Mouse (Mus musculus): ENCODE data around the gene Sbno2. TPM values are rescaled to one million over a fixed set of nuclear protein-coding genes. Genes with fewer than 3 reads are reported as not detected.

Gene Sbno2
- total RNA-seq, 2 experiments from 2014 or later: 14.5 to 25.5 TPM

GRCm38 (mm10) chr10:80143664-80144063 lies 38.3 kb upstream of the Sbno2 start:
- no peak for DNase-seq (ENCODE audit: low spot score in 2 of 2)
- intact Hi-C loops (cut with DNase I): no loop called here

GRCm38 (mm10) chr10:80142530-80142925 lies 37.2 kb upstream of the Sbno2 start:
- intact Hi-C loops (cut with DNase I): loop anchor here (1.0 kb wide), 1 partner anchor 158 kb away; the partner anchor contains the start of gene Tmem259

DNA sequence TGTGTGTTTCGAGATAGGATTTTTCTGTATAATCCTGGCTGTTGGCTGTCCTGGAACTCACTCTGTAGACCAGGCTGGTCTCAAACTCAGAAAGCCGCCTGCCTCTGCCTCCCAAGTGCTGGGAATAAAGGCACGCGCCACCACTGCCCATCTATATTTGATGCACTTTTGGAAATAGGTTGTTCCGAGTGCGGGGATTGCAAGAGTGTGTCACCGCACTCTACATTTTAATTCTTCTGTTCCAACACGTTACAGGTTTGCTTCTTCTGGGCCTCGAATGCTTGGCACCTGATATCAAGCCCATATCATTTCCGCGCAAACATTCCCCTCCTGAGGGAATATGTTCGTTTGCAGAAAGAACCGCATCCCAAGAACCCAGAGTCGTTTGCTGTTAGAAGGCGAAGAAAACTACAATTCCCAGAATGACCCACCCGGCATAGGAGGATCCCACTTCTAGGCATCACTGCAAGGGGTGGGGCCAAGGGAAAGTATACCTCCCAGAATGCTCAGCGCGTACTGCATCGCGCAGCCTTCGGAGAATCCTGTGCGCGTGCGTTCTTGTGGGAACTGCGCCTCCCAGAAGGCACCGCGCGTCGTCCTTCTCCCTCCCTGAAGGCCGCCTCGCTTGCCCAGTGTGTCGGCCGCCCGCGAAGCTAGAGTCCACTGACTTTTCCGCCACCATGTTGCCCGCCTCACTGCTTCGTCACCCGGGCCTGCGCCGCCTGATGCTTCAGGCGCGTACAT lies 36.6 kb upstream of the Sbno2 start:
- DNase-seq (ENCODE audit: low spot score in 2 of 2): peak; percentile 91 to 94
- intact Hi-C loops (cut with DNase I): loop anchor here (1.0 kb wide), 1 partner anchor 158 kb away; the partner anchor contains the start of gene Tmem259

More at GRCm38 (mm10) chr10:80142530-80142925, 37.2 kb upstream of the Sbno2 start:
- no peak for DNase-seq (ENCODE audit: low spot score in 2 of 2)

- intact Hi-C loops (cut with DNase I): no loop called here
- peak; percentile 98 to 99 for DNase-seq (ENCODE audit: low spot score in 2 of 2)
Measured at GRCm38 (mm10) chr10:80141243-80141642, 35.9 kb upstream of the Sbno2 start.

DNA sequence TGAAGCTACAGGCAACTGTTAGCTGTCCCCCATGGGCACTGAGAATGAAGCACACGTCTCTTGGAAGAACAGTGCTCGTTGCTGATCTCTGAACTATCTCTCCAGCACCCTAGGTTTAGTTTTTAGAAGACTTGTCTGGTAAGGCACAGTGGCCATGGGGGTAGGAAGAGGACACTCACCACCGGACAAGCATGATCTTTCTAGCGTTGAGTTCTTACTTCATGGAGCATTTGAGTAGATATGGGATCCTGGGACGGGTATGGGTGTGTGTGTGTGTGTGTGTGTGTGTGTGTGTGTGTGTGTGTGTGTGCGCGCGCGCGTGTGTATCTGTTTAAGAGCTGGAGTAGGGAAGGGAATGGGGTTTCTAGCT lies 35.3 kb upstream of the Sbno2 start, which contains the start of gene Cbarp:
Gene Cbarp, minus strand, starts transcription at position 170 of the 370 bp plus-strand sequence.
- no peak for DNase-seq (ENCODE audit: low spot score in 2 of 2)
- intact Hi-C loops (cut with DNase I): no loop called here

- intact Hi-C loops (cut with DNase I): no loop called here
Measured at GRCm38 (mm10) chr10:80139975-80140665, 34.7 kb upstream of the Sbno2 start.

DNA sequence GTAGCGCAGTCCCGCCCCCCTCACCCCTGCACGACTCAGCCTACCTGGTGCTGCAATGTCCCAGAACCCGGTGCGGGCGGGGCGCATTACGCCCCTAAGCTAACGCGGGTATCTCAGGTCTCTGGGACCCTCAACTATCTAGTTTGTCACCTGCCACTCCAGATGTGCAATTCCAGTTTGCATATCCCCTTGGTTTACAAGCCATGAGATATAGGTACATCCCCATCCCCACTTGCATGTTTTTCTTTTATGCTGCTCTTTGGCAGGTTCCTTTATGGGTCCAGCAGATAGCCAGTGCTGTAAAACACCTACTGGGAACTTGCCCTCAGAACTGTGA lies 34.0 kb upstream of the Sbno2 start:
- DNase-seq (ENCODE audit: low spot score in 2 of 2): no peak
- intact Hi-C loops (cut with DNase I): no loop called here

More at GRCm38 (mm10) chr10:80139975-80140665, 34.7 kb upstream of the Sbno2 start:
- DNase-seq (ENCODE audit: low spot score in 2 of 2): no peak

DNA sequence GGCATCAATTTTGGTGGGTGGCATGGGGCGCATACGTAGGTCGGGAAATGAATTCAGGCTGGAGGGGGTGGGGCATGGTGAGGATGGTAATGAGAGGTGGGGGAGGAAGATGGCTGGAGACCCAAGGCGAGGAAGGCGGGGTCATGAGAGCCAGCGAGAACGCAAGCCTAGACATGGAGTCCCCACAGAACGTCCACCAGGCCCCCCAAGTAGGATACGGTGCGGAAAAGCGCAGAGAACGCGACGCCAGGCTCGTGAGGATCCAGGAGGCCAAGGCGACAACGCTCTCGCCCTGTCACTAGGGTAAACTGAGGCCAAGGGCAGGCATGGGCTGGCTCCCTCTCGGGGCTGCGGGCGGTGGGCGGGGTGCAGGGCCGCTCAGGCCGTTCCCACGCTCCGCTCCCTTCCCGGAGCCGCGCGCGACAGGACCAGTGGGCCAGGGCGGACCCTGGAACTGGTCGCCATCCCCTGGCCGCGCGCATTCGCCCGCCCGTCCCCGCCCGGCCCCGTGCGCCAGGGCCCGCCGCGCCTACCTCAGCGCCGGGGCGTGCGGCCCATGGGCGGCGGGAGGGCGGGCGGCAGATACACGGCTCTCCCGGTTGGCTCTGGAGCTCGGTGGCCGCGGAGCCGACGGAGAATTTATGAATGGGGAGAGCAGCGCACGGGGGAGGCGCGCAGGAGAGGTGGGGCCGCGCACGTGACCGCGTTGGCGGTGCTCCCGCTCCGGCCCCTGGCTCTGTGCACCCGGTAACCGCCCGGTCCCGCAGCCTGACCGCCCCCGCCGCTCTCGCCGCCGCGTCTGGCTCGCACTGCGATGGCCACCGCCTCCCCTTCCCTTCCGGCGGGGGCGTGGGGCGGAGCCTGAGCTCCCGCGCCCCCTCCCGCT lies 33.4 kb upstream of the Sbno2 start, which contains the start of gene Atp5d:
Gene Atp5d, plus strand, starts transcription at position 80 of the 886 bp plus-strand sequence.
- peak; percentile 79 to 88 for DNase-seq (ENCODE audit: low spot score in 2 of 2)
- intact Hi-C loops (cut with DNase I): no loop called here

- intact Hi-C loops (cut with DNase I): no loop called here
- DNase-seq (ENCODE audit: low spot score in 2 of 2): peak in 1 of 2 experiments; percentile 66
Measured at GRCm38 (mm10) chr10:80137626-80138552, 32.5 kb upstream of the Sbno2 start.

DNA sequence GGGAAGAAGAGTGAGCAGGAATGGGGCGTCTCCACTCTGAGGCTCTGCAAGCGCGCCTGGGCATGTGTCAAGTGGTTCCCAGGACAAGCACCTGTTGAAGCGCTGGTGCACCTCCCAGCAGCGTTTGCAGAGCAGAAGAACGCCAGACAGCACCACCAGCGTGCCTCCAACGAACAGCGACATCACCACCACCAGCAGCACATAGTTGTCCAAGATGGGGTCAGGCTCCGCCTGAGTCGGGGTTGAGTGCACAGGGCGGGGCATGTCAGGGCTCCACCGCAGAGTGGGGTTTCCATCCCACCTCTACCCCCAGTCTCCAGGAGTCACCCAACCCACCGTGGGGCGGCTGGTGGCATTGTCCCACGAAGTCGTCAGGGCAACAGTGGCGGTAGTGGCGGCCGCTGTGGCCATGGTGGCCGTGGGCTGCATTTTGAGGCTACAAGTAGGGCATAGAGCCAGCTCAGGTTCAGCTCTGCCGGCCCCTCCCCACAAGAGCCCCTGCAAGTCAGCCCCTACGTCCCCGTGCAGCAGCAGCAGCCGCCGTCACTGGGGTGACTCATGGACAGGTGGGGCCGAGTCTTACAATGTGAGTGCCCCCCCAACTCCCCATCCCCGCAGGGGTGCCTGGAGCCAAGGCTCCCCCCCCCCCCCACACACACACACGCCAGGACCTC lies 31.7 kb upstream of the Sbno2 start:
- intact Hi-C loops (cut with DNase I): no loop called here
- DNase-seq (ENCODE audit: low spot score in 2 of 2): peak in 1 of 2 experiments; percentile 66

DNA sequence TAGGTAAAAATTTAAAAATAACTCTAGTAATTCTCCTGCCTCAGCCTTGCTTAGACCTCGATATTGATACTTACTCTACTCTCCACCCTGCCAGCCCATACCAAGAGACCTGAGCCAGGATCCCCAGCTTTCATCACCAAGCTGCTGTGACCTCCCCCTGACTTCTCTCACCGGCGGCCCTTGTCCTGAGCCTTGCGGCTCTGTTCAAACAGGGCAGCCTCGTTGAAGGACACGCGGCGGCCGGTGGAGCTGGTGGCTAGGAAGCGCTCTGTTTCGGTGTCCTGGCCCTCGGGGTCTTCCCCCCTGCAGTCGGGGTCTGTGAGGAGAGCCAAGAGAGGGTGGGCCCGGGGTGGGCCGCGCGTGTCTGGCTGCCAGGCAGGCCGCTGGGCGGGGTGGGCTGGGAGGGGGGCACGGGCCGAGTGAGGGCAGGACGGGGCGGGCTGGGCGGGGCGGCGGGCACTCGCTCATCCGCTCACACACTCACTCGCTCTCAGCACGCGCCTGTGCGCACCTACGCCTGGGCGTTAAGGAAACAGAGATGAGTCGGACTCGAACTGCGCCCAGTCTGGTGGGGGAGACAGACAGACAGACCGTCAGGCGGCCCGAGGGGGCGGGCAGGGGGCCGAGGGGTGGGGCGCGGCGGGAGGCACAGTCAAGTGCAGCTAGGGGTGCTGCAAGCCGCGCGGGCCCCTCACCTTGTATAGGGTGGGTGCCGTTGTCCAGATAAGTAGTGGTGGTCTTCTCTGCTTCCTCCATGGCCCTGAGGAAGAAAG lies 31.0 kb upstream of the Sbno2 start:
- intact Hi-C loops (cut with DNase I): no loop called here
- DNase-seq (ENCODE audit: low spot score in 2 of 2): peak in 1 of 2 experiments; percentile 33

GRCm38 (mm10) chr10:80135641-80136040 lies 30.3 kb upstream of the Sbno2 start:
- intact Hi-C loops (cut with DNase I): no loop called here
- DNase-seq (ENCODE audit: low spot score in 2 of 2): no peak

DNA sequence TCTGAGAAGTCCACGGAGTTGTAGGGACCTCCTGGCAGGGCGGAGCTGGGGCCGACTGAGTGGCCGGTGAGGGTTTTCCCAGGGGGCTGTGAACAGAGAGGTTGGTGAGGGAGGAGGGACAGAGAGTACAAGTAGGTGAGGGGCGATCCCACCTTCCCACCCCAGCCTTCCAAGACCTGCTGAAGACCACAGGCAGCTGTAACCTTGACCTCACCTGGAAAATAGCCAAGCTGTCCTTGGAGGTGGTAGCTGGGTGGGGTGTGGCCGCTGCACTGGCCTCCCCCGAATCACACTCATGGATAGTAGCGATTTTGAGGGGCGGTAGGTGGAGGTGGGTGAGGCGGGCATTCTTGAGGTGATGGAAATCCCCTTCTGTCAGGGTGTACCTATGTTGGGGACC lies 29.8 kb upstream of the Sbno2 start:
- intact Hi-C loops (cut with DNase I): no loop called here
- peak in 1 of 2 experiments; percentile 5 for DNase-seq (ENCODE audit: low spot score in 2 of 2)

- peak in 1 of 2 experiments; percentile 8 for DNase-seq (ENCODE audit: low spot score in 2 of 2)
- intact Hi-C loops (cut with DNase I): no loop called here
Measured at GRCm38 (mm10) chr10:80134421-80134820, 29.1 kb upstream of the Sbno2 start.

- DNase-seq (ENCODE audit: low spot score in 2 of 2): peak in 1 of 2 experiments; percentile 36
- intact Hi-C loops (cut with DNase I): no loop called here
Measured at GRCm38 (mm10) chr10:80133226-80133849, 28.0 kb upstream of the Sbno2 start.

DNA sequence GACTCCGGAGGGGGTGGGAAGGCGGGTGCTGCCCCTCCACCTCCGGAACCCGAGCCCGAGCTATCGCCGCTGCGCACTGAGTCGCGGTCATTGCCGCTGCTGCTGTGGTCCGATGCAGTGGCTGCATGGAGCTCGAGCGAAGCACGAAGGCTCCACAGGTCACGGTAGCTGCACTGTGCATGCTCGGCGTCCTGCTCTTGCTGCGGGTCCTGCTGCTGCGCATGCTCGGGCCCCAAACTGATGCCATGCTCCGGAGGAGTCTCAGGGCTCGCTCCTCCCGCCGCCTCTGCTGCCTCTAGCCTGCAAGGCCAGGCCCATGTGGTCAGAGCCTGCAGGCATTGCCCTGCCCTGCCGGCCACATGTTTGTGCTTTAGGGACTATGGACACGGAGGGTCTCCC lies 26.6 kb upstream of the Sbno2 start:
- intact Hi-C loops (cut with DNase I): no loop called here
- DNase-seq (ENCODE audit: low spot score in 2 of 2): peak in 1 of 2 experiments; percentile 54

GRCm38 (mm10) chr10:80131316-80131951 lies 26.1 kb upstream of the Sbno2 start:
- peak; percentile 69 to 77 for DNase-seq (ENCODE audit: low spot score in 2 of 2)
- intact Hi-C loops (cut with DNase I): no loop called here
